Mouse (Mus musculus) cortical plate, adult 2 months (tissue): ENCODE results near the gene Thsd7b.
"Not testable (repeated sequence)": the region's sequence is repeated elsewhere in the genome, so short reads cannot be mapped to it uniquely, and the experiment has no call there.

Experiments
- CTCF ChIP-seq: fragments of 200-500 bp; IDR thresholded peaks from 2 replicates; pipeline ENCODE4 v1.5.1; 2011; ENCODE audit warnings: mild to moderate bottlenecking, control low read depth, low read length; ENCODE audit not compliant: insufficient read depth; ENCODE audit errors: extremely low read depth
- POLR2A ChIP-seq: fragments of 200-500 bp; IDR thresholded peaks from 2 replicates; pipeline ENCODE4 v1.6.1; 2011; ENCODE audit warnings: mild to moderate bottlenecking, low read length, control low read depth; ENCODE audit not compliant: insufficient read depth; ENCODE audit errors: extremely low read depth

- not testable (repeated sequence) for TF ChIP-seq POLR2A, CTCF
Measured at GRCm38 (mm10) chr1:129651448-129651847, 378.3 kb downstream of the Thsd7b start.
